Mouse (Mus musculus): ENCODE data around the gene Ppwd1. TPM values are rescaled to one million over a fixed set of nuclear protein-coding genes. Genes with fewer than 3 reads are reported as not detected.

Ppwd1 gene
- 22.4 and 28.7 TPM in 2 replicates for polyA plus RNA-seq (2012; rRNA removed)

GRCm38 (mm10) chr13:104228384-104229066 lies at the start of gene Ppwd1, which contains the start of gene Cenpk:
TSS of gene Ppwd1 (minus strand) at chr13:104228843.
TSS of gene Cenpk (plus strand) at chr13:104228611.

DNA sequence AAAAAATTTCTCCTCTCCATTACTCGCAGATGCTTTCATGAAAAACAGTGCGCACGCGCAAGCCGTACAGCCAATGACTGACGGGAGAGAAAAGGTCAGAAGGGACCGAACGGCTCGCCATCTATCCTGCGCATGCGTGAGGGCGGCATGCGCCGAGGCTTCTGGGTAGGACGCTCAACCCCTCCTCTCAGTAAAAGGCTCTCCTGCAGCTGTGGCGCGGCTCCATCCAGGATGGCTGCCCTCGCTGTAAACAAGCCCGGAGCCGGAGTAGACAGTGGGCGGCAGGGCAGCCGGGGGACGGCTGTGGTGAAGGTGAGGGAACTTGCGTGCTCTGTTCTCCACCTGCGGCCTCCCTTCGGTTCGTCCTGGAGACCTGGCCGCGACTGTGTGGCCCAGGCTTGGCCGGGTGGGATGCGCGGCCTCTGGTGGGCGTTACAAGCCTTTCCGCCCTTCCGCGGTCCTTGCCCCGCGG lies 50.0 kb downstream of the Ppwd1 start, which contains the start of gene Trim23:
Trim23 (plus strand) TSS at position 148 of the 472 bp plus-strand sequence.

GRCm38 (mm10) chr13:104177796-104178649 lies 50.6 kb downstream of the Ppwd1 start, which contains the start of gene Trappc13:
TSS of gene Trappc13 (minus strand) at chr13:104178469.

Other genes with a start within 250 kb of the Ppwd1 start
- gene Nln, start 119.2 kb downstream of the Ppwd1 start, polyA plus RNA-seq (2012; rRNA removed): 13.3 and 13.6 TPM in 2 replicates
- gene Sgtb, start 119.1 kb downstream of the Ppwd1 start, polyA plus RNA-seq (2012; rRNA removed): 12.0 and 12.2 TPM in 2 replicates
- gene Trappc13, start 50.4 kb downstream of the Ppwd1 start, polyA plus RNA-seq (2012; rRNA removed): 34.3 and 52.9 TPM in 2 replicates
- 14.2 and 21.5 TPM in 2 replicates for gene Trim23, start 50.0 kb downstream of the Ppwd1 start, polyA plus RNA-seq (2012; rRNA removed)
- 27.0 and 38.7 TPM in 2 replicates for gene Cenpk, start 232 bp downstream of the Ppwd1 start, polyA plus RNA-seq (2012; rRNA removed)
- 5.7 and 12.0 TPM in 2 replicates for gene Adamts6, start 59.0 kb upstream of the Ppwd1 start, polyA plus RNA-seq (2012; rRNA removed)